Mouse (Mus musculus) E14TG2a.4 (cell line): ENCODE data around the gene Gpr176.

Source experiments
- CTCF ChIP-seq: conservative IDR thresholded peaks from 2 replicates; pipeline ENCODE4 v1.5.1; 2014; ENCODE audit warnings: low read length
- POU5F1 ChIP-seq: IDR thresholded peaks from 2 replicates; pipeline ENCODE4 v1.6.1; 2014; ENCODE audit warnings: low read length, borderline replicate concordance

DNA sequence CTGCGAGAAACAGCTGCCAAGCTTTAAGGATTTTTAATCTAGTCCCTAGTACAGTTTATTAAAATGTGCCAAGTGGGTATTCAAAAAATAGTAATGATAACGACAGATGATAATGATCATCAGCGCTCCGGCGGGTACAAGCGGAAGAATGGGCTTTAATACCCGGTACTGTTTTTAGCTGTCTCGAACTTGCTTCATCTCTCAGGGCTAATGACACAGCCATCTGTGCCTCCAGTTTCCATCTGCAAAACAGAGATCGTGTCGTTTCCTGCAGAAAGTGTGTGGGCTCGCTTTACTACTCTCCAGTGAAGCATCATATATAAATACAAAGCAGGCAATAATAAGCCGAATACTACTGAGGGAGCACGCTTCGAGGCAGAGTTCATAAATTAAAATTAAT, 103.0 kb downstream of the Gpr176 start:
- TF ChIP-seq CTCF (no peak), POU5F1 (no peak)
